Mouse (Mus musculus) layer of hippocampus, postnatal 36 days (tissue): ENCODE results near the gene Nek7. TPM values are rescaled to one million over a fixed set of nuclear protein-coding genes. Genes with fewer than 3 reads are reported as not detected.

Experiments used
- DNase-seq, 2 experiments: peaks; one replicate each; pipeline ENCODE4 v3.0.0; 2022
- total RNA-seq, 2 experiments: library from RNA; stranded (reverse); gene quantifications; 2 replicates each; pipeline ENCODE4 v1.2.3; 2021

Gene Nek7
- total RNA-seq, 2 experiments from 2014 or later = 34.4 to 35.6 TPM

DNA sequence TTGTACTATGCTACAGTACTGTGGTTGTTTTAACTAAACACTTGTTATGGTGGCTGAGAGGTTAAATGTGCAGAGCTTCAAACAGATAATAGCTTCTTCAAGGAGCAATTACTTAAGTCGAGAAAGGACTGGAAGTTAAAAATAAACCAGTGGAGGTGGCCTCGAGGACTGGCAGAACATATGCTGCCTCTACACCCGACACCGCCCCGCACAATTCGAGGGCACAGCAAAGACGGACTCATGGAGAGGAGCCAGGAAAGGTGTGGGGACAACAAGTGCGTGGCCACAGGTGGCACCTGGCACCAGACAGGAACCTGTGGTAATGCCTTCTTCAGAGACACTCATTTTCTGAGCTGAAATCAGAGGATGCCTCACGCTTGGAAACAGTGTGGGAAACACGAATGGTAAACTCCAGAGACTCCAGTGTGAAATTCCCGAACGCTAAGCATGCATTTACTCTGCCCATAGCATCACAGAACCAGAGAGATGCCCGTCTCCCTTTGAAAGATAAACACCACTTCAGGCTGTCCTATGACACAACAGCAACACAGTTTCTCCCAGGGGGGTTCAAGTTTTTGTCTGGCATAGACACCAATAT is 112.4 kb downstream of the Nek7 start:
- DNase-seq = no peak

GRCm38 (mm10) chr1:138507014-138507413 is 112.9 kb downstream of the Nek7 start:
- DNase-seq = no peak

DNA sequence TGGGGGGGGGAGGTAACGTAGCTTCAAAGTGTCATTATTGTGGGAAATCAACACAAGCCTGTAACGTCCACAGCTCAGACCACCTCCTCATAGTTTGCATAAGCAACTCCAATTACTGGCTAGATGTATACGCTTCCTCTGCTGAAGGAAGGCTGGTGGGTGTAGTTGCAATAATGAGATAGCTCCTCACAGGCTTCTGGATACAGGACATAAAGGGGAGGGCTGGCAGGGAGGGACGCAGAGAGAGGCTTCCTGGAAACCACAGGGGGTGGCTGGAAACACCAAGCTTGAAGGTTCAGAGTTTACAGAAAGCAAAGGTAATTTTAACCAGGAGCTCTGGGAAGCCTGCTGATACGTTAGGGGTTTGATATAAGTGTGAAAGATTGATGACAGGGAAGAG is 115.7 kb downstream of the Nek7 start:
- DNase-seq = no peak

- no peak for DNase-seq
Measured at GRCm38 (mm10) chr1:138500691-138501090, 119.2 kb downstream of the Nek7 start.

- DNase-seq = no peak
Measured at GRCm38 (mm10) chr1:138500155-138500554, 119.8 kb downstream of the Nek7 start.

DNA sequence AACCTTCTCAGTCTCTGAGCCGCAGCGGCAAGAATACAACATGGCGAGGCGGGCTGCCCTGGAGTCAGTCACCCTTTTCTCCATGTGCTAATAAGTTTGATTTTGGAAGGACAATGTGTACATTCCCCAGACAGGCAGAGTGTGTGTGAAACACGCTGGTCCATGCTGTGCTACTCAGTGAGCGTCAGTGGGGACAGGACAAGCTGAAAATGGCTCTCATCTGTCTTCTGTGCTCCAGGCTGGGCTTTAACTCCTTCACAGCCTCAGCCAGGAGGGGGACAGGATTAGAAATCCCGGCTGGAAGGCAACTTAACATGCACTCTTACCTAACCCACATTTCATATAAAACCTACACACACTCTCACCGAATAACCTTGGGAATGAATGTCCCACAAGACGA is 120.5 kb downstream of the Nek7 start:
- DNase-seq = peak in 1 of 2 experiments; percentile 27

GRCm38 (mm10) chr1:138491382-138492097 is 128.4 kb downstream of the Nek7 start:
- DNase-seq = no peak

- no peak for DNase-seq
Measured at GRCm38 (mm10) chr1:138487569-138487968, 132.4 kb downstream of the Nek7 start.

- DNase-seq = no peak
Measured at GRCm38 (mm10) chr1:138480694-138481093, 139.2 kb downstream of the Nek7 start.

GRCm38 (mm10) chr1:138465352-138465751 is 154.6 kb downstream of the Nek7 start:
- no peak for DNase-seq

DNA sequence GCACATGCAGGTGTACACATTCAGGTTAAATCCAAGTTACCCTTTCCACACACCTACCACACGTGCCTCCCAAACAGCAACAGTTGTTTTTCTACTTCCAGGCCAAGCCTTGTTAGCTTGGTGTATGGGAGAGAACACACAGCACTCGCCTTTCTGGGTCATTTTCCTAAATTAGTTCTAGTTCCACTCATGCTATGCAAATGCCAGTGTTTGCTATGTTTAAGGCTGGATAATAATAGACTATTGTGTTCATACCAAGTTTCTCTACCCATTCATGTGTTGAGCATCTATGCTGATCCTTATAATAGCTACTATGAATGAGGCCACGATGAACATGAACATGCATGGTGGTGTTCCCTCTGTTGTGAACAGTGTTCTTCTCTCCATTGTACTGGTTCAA is 158.5 kb downstream of the Nek7 start:
- DNase-seq = no peak

DNA sequence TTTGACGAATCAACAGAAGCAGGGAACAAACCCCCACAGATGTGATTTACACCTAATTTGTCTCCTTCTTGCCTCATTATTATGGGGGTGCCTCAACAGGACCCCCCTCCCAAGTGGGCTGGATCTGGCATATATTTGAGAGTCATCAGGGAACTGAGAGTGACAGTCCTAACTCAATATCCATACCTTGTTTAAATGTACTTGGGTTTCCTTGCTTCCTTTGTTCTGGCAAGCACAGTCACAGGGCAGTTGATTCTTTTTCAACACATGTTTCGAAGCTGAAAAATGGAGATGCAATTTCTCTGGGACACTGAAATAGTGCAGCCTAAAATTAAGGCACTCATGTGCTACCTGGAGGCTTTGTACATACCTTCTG is 170.5 kb downstream of the Nek7 start:
- DNase-seq = no peak

DNA sequence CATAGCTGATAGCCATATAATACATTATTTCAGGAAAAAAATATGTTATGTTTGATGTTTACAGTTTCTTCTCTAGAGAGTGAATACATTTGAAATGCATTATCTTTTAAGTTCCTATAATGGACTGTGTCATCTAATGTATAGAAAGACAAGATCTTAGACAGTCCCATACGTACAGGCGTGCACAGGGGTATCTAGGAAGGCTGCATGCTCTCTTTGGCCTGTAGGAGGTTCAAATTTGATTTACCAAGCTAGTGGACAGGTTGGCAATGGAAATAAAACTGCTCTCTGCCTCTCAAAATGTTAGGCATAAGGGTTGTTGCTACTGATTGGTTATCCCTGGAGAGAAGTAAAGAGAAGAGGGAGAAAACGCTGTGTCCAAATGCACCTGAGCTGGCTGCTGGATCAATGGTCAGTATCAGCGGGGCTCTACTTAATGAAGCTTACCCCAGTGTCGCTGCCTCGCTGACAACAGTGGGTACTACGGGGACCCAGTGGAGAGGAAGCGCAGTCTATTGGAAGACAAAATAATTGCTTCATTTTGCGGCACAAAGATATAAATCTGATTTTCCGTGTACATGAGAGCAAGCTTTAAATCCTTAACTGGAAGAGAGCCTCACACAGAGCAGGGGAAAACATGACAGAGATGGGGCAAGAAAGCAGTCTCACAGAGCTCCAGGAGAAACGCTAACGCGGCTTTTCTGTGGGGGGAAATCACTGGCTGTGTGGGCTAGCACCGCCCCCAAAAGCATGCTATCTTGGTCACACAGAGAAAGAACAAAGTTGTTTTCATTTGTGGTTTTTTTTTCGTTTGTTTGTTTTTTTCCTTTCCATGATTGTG is 171.1 kb downstream of the Nek7 start:
- no peak for DNase-seq

- no peak for DNase-seq
Measured at GRCm38 (mm10) chr1:138446846-138447245, 173.1 kb downstream of the Nek7 start.

Other genes with a start within 250 kb of the Nek7 start
- 10 to 100 TPM; 14.8 to 15.0 TPM for gene Lhx9, start 228.4 kb upstream of the Nek7 start, total RNA-seq
- gene 2310009B15Rik, start 236.7 kb upstream of the Nek7 start, total RNA-seq = 10 to 100 TPM; 22.6 to 22.9 TPM